Mouse (Mus musculus) mouse trophoblast stem cell (cell line): Measurements from ENCODE around the gene Gpld1.

ENCODE experiments used
- in situ Hi-C, 2 experiments: fragments of 300-500 bp; cut with MseI, MboI; formaldehyde crosslinking; loops; 2 replicates in 1 of 2; 3 replicates in 1 of 2; pipeline ENCODE4 v1.15.1; 2025

Gpld1 gene

DNA sequence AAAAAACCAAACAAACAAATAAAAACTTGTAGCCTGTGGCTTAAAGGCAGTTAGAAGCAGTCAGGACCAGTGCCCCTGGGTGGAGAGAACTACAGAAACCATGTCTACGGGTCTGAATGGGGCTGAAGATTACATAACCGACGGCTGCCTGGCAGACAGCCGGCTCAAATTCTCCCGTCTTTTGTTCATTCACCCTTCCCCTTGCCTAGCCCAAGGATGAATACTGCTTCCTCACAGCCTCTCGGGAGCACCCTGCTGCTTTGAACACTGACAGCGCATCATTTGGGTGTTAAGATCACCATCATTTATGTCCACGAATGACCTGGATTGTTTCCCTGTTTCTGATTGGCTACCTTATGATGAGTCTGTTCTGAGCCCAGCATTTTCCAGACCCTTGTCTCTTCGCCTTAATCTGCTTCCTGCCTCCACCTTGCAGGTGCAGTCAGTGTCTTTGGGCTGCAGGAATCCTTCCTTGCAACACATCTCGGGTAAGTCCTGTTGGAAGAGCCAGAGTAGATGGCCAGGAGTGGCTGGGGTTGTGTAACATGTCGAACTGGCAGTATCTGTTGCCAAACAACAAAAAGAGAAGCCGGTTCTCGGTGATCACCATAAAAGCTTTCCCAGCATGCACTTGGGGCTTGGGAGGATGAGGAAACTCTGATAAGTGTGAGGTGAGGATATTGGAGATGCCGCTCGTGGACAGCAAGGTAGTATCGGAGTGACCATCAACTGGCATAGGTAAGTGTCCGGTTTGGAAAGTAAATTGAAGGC lies at the start of gene Gpld1:
Gene Gpld1 (plus strand): TSS at position 641 of the 771 bp plus-strand sequence.
- in situ Hi-C loops, result no loop called here

DNA sequence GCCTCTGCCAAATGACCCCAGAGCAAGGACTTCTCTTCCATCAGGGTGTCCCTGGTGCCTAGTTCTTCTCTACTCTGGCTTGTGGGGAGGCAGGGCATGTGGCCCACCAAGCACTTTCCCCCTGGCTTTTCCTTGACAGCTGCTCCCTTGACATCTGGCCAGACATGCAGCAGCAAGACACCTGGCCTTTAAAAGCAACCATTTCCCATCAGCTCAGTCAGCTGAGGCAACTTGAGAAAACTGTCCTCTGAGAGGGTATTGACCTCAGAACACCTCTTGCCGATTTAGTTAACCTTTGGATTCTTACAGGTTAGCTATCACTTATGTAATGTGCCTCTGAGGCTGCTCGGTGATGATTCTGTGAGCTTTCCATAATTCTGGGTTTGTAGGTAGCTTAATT lies 49.1 kb upstream of the Gpld1 start:
- in situ Hi-C loops, result no loop called here

DNA sequence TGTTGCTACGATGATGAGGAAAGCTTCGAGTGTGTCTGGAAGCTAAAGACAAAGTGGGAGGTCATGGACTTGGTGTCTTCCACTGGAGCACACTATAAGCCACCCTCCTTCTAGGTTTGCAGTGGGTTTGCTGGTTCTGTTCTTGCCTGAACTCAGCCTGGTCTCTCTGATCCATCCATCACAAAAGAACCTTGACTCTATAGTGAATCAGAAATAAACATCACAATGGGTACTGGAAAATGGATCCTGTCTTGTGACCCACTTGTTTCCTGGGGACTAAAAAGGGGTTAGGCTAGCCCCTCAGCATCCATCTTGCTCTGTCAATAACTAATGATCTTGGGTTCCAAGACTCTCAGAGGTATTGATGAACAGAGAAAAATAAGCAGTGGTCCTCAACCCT lies 41.0 kb upstream of the Gpld1 start:
- in situ Hi-C loops, result no loop called here

DNA sequence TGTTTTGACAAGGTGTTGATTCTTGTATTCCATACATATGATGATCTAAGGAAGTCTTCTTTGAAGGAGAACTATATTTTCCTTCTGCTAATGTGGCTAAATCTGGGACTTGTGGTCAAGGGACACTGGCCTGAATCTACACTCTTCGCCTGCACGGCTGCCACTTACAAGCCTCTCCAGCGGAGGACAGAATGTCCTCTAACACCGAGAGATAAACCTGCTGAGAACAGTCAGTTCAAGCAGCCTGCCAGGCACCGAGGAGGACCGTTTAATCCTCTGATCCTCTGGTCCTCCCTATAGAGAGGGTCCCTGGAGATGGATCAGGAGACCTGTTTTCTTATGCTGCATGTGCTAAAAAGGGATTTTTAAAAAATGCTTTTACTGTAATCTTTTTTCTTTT lies 39.5 kb upstream of the Gpld1 start:
- in situ Hi-C loops, result no loop called here

DNA sequence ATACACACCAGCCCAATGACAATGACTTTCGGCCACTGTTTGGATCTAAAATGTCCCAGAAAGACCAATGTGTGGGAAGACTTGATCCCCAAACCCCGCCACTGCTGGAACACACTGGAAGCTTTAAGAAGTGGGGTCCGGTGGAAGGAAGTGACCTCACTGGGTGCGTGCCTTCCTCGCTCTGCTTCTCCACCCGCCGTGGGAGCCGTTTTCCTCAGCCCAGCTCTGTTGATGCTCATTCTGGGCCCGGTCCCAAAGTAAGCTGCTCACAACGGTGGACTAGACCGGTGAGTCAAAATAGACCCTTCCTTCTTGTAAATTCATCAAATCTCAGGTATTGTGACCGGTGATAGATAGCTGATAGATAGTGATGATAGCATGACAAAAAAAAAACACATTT lies 37.5 kb upstream of the Gpld1 start:
- in situ Hi-C loops, result no loop called here

DNA sequence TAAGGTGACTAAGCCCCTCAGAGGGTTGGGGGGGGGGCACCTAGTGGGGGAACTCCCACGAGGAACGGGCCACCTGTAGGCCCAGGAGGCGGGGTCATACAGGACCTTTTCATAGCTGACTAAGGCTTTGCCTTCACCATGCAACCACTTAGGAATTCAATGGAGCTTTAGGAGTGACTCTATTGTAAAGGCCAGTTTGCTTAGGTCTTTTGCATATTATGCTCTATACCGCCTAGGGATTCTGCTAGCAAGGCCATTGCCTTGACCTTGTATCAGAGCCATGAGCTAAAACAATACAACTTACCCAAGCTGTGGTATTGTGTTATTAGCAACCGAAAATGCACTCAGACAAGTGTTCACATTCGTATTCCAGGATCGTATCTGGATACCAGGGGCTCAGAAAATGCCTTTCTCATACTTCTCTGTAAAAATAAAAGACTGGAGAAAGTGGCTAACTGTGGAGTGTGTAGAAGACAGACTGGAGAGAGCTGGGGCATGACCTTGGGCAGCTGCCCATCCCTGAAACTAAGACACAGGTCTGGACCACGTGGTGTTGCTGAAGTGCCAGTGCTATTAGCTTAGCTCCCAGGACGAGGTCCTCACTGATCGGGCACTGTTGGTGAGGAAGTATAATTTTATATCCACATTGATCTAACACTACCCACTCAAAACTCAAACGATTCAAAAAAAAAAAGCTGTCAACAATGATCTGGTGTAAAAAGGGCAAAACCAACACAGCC lies 36.0 kb upstream of the Gpld1 start:
- in situ Hi-C loops, result no loop called here

DNA sequence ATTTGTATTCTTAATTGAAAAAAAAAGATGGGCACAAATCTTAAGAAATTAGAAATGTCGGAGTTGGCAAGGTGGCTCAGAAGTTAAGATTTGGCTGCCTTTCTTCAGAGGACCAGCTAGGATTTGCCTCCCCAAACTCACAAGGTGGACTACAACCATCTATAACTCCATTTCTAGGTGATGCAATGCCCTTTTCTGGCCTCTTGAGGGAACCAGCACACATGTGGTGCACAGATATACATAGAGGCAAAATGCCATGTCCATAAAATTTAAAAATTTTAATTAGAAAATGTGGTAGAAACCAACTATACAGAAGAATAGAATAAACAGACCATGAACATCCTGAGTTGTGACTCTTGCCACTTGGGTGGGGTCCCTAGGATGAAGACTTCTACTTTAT lies 33.8 kb upstream of the Gpld1 start:
- in situ Hi-C loops, result no loop called here

DNA sequence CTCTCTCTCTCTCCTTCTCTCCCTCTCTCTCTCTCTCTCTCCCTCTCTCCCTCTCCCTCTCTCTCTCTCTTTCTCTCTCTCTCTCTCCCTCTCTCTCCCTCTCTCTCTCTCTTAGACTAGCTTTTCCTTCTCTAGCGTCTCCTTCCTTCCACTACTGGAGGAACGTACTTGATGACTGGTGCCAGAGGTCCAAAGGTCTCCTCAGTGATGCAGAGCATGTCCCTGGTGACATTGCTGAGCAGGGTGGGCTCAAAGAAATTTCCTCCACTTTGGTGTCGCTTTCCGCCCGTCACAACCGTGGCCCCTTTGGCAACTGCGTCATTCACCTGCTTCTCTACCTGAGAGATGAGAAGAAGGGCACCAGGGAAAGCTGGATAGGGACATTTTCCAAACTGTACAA lies 29.4 kb upstream of the Gpld1 start:
- in situ Hi-C loops, result no loop called here

DNA sequence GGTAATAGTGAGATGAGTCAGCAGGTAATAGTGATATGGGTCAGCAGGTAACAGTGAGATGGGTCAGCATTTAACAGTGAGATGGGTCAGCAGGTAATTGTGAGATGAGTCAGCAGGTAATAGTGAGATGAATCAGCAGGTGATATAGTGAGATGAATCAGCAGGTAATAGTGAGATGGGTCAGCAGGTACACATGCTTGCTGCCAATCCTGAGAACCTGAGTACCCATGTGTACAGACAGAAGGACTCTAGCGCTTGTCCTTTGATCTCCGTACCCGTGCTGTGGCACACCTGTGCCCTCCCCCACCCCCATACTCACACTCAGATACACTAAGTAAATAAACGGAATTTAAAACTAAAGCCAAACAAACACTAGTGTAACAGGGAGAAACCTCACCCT lies 28.0 kb upstream of the Gpld1 start:
- in situ Hi-C loops, result no loop called here

DNA sequence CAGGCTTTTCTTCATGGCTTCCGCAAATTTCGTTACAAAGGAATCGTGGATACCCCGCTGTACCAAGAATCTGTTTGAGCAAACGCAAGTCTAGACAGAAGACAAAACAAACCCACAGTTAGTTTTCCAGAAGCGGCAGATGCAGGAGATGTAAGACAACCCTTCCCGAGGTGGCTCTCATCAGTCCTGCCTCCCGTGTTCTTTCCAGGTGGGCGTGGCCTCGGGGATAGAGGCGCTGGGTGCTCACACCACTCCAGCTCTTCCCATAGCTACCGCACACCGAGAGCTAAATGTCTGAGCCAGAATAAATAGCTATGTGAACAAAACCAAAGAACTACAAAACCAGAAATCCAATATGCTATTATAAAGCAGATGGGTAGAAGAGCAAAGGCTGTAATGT lies 27.1 kb upstream of the Gpld1 start:
- in situ Hi-C loops, result no loop called here

DNA sequence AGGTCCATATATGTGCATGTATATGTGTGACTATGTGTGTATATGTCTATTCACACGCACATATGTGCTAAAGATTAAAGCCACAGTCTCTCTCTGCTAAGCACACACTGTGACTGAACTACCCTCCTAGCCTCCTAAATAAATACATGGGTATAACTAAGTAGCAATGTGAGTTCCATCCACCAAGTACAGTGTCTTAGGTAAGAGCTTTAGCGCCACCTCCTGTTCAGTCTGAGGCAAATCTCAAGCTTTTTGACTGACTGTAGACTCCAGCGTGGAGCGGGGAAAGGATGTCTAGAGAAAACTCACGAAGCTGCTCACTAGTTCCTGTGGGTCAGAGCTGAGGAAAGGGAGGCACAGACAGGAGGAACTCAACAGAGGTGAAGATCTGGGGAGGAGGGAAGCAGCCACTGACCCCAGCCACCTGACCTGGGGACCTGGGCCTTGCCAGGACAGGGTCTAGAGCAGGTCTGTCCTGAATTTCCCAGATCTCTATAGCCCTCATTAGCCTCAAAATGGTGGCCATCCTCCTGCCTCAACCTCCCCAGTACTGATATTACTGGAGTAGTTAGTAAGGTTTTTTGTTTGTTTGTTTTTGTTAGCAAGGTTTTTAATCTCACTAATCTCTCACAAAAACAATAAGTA lies 22.5 kb upstream of the Gpld1 start:
- in situ Hi-C loops, result no loop called here

DNA sequence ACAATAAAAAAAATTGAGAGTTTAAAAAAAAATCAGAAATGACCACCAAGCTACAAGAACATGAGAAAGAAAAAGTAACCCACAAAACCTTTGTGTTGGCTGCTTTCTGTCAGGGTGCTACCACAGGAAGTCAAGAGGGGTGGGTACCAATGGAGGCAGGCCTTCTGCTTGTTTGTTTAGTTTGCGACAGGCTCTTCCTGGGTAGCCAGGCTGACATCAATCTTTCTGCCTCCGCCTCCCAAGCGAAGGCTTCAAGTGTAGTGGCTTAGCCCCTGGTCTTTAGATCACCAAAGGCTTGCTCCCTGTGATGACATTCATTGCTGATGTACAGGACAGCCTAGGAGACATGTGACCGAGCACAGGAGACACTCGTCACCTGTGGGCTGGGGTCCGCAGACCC lies 21.7 kb upstream of the Gpld1 start:
- in situ Hi-C loops, result no loop called here

DNA sequence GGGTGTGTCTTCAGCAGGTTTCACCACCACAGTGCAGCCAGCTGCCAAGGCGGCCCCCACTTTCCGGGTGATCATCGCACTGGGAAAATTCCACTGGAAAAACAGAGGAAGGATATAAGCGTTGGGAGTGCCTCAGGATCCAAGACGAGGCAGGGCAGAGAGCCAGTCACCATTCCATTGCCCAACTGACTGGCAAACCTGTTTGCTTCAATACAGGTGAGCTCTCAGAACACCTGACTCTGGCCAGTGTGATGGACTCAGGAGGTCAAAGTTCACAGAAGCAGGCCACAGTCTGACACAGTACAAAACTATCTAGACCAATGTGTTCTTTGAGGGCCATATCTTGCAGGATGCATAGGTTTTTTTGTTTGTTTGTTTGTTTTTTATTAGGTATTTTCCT lies 19.0 kb upstream of the Gpld1 start:
- in situ Hi-C loops, result no loop called here

DNA sequence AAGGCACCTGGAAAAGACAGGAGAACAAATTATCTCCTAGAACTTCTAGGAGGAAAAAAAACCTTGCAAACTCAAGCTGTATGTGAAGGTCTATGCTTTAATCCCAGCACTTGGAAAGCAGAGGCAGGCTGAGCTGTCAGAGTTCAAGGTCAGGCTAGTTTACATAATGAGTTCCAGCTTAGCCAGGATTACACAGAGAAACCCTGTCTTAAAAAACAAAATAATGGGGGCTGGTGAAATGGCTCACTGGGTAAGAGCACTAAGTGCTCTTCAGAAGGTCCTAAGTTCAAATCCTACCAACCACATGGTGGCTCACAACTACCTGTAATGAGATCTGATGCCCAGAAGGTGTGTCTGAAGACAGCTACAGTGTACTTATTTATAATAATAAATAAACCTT lies 12.4 kb upstream of the Gpld1 start:
- in situ Hi-C loops, result no loop called here

DNA sequence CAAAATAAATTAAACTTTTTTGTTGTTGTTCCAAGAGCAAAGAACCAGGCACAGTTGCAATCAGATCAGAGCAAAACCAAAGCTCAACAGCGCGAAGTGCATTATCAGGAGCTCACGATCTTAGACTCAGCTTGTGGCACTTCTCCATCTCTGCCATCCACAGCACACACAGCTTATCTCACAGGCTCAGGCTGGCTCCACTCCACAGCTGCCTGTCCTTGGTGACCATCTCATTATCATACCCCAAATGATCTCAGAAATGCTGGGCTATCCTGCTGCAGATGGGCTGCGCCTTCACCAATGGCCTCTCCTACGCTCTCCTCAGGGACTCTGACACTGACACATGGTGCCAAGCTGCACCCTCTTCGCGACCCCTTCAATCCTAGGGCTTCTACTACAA lies 9.8 kb upstream of the Gpld1 start:
- in situ Hi-C loops, result no loop called here

DNA sequence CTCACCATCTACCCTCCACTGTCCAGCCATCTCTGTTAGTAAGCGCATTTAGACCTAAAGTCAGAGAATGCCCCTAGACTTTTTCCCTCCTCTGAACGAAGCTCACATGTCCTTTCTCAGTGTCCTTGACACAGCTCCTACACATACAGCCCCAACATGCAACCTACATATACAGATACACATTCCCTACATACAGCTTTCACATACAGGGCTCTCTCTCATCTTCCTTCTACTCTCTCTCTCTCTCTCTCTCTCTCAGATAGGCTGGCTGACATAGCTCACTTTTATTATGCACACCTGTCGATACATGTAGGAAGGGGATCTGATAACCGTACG lies 6.2 kb upstream of the Gpld1 start:
- in situ Hi-C loops, result loop anchor here in 1 of 2 experiments (5.0 kb wide), 1 partner anchor 51 kb away; no protein-coding TSS in a partner anchor

DNA sequence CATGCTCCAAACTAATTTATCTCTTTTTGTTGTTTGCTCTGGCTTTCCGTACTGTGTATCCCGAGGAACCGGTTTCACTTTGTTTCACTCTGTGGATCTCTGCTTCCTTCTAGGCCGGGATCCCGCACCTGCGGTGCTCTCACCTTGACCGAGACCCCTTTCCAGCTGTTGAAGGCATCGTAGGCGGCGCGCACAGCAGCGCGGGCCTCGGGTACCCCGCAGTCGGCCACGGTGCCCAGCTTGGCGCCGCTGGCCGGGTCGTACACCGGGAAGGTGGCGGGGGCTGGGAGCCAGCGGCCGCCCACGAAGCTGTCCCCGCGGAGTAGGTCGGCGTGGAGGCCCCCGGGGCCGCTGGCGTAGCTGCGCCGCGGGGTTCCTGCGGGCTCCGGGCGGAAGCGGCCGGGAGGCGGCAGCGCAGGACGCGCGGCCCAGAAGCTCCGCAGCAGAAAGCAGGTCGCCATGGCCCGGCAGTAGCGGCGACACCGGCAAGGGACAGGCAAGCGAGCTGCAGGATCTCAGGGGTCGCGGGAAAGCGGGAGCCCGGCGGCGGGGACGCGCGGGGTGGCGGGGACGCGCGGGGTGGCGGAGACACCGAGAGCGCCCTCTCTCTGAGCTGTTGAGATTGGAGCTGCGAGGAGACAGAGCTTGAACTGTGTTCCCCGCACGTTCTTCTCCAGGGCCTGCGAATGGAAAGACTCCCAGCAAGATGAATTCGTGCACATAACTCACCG lies 5.7 kb upstream of the Gpld1 start, which contains the start of gene Aldh5a1:
Gene Aldh5a1 (minus strand): TSS at position 554 of the 731 bp plus-strand sequence.
- in situ Hi-C loops, result loop anchor here in 1 of 2 experiments (5.0 kb wide), 1 partner anchor 50 kb away; no protein-coding TSS in a partner anchor

DNA sequence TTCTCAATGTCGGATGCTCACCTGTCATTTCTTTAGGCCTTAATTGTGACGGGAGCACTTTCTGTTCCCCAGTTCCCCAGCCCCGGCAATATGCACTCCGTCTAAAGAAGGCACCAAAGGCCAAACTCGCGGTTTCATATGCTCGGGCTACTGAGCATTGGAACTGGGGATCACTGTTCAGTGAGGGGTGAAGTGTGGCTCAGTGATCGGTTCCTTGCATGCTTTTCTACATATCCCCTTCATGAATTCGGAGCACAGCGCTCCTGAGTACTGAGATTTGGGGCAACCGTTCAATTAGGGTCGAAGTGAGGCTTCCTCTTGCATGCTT lies 5.1 kb upstream of the Gpld1 start:
- in situ Hi-C loops, result loop anchor here in 1 of 2 experiments (5.0 kb wide), 1 partner anchor 49 kb away; no protein-coding TSS in a partner anchor

DNA sequence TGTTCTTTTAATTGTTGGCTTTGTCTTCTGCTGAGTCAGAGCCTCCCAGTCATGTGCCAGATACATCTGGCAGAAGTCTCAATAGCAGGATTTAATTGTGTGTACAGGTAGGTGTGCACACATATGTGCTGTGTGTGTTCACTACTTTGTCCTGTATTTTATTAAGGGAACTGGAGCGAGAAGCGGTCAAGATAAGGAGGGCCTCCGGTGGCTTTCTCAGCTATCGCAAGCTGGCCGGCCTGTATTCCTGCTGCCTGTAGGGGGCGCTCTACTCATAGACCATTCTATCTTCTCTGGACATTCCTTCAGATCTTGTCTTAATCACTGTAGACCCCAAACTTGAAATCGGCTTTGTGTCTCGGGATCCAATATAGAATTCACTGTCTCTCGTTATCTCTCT lies 4.3 kb upstream of the Gpld1 start:
- in situ Hi-C loops, result loop anchor here in 1 of 2 experiments (5.0 kb wide), 1 partner anchor 49 kb away; no protein-coding TSS in a partner anchor

DNA sequence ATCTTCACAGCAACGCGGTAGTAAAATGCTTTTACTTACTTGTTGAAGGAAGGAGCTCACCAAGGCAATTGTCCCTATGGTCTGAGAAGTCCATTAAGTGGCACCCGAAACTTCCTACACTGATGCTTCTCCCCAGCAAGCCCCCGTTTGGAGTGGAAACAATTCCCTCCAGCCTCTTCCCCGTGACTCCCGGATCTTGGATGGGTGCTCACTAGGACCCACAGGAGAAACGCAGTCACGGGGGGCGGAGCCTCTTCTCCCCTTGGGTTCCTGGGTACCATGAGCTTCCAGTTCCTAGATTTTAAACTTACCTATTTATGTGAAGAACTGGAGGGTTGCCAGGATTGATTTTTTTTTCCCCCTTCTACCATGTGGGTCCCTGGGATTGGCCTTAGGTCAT lies 3.5 kb upstream of the Gpld1 start:
- in situ Hi-C loops, result loop anchor here in 1 of 2 experiments (5.0 kb wide), 1 partner anchor 48 kb away; no protein-coding TSS in a partner anchor

DNA sequence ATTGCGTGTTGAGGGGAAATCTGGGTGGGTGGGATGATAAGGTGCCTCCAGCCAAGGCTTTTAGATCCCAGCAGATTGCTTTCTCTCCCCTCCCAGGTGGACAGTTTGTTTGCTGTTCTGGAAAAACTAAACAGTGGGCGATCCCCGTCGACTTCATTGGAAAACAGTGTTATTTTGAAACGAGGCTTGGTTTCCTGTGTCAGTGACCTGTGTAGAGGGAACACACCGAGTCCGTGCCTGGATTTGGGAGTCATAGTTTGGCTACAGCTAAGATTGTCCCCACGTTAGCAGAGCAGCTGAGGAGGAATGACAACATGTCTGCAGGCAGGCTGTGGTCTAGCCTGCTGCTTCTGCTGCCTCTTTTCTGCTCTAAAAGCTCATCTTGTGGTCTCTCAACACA lies 351 bp downstream of the Gpld1 start:
- in situ Hi-C loops, result no loop called here

DNA sequence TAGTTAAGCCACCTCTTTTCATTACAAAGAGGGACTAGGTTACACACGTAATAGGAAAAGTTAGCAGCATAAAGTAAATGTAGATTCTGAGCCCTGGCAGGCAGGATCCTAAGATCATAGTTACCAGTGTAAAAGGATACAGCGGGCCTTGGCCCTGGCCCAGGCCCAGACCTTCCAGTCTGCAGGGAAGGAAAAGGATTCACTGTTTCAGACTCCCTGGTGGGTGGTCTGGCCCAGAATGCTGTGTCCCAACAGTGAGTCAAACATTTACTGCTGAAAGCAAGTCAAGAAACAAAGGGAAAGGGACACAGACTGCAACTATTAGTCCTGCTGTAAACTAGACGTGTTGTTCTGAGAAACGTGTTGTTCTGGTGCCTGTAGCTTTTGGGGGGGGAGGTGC lies 2.6 kb downstream of the Gpld1 start:
- in situ Hi-C loops, result no loop called here
